Mouse (Mus musculus) heart, embryonic 11.5 days (tissue): ENCODE measurements at regions not wholly inside any gene's neighbourhood (a gene's known extent, or its start where the extent isn't known, plus 50 kb on each side); places are given as distances from the start of the nearest gene placed in this dataset.

Experiments
- ATAC-seq: fragments of 200-750 bp; cut with Nextera tagmentation; replicated peaks from 2 replicates; pipeline ENCODE4 v1.8.0; 2017; ENCODE audit warnings: moderate library complexity; ENCODE audit not compliant: insufficient number of reproducible peaks, low FRiP score, low TSS enrichment
- H3K27ac ChIP-seq: fragments of 300-500 bp; sonication (generic); 2 replicates; pipeline ENCODE4 v1.5.1; 2014; ENCODE audit warnings: mild to moderate bottlenecking, low read depth, low read length
- H3K27me3 ChIP-seq: fragments of 300-500 bp; sonication (generic); 2 replicates; pipeline ENCODE4 v1.6.1; 2014; ENCODE audit warnings: mild to moderate bottlenecking, low read length, mixed read lengths; ENCODE audit not compliant: control insufficient read depth, insufficient read depth
- H3K36me3 ChIP-seq: fragments of 300-500 bp; sonication (generic); 2 replicates; pipeline ENCODE4 v1.6.1; 2014; ENCODE audit warnings: mild to moderate bottlenecking, low read length, moderate library complexity, mixed read lengths; ENCODE audit not compliant: control insufficient read depth, insufficient read depth
- H3K4me1 ChIP-seq: fragments of 300-500 bp; sonication (generic); 2 replicates; pipeline ENCODE4 v1.6.1; 2014; ENCODE audit warnings: low read length; ENCODE audit not compliant: control insufficient read depth, insufficient read depth
- H3K4me2 ChIP-seq: fragments of 300-500 bp; sonication (generic); 2 replicates; pipeline ENCODE4 v1.6.1; 2014; ENCODE audit warnings: mild to moderate bottlenecking, moderate library complexity
- H3K4me3 ChIP-seq: fragments of 300-500 bp; sonication (generic); 2 replicates; pipeline ENCODE4 v1.5.1; 2014; ENCODE audit warnings: low read depth, low read length
- H3K9ac ChIP-seq: fragments of 300-500 bp; sonication (generic); 2 replicates; pipeline ENCODE4 v1.6.1; 2014; ENCODE audit warnings: mild to moderate bottlenecking, low read depth, low read length, moderate library complexity
- H3K9me3 ChIP-seq: fragments of 300-500 bp; sonication (generic); replicated peaks from 2 replicates; pipeline ENCODE4 v1.6.1; 2016; ENCODE audit warnings: low read length; ENCODE audit not compliant: control insufficient read depth
- WGBS: fragments of 180-500 bp; shearing (Covaris S2); extraction: QIAGEN DNeasy Blood & Tissue Kit; methylation state at CpG from one replicate; pipeline ENCODE4 v1.1.7; 2014; ENCODE audit not compliant: insufficient replicate concordance; 5-methylcytosine and 5-hydroxymethylcytosine counted together

DNA sequence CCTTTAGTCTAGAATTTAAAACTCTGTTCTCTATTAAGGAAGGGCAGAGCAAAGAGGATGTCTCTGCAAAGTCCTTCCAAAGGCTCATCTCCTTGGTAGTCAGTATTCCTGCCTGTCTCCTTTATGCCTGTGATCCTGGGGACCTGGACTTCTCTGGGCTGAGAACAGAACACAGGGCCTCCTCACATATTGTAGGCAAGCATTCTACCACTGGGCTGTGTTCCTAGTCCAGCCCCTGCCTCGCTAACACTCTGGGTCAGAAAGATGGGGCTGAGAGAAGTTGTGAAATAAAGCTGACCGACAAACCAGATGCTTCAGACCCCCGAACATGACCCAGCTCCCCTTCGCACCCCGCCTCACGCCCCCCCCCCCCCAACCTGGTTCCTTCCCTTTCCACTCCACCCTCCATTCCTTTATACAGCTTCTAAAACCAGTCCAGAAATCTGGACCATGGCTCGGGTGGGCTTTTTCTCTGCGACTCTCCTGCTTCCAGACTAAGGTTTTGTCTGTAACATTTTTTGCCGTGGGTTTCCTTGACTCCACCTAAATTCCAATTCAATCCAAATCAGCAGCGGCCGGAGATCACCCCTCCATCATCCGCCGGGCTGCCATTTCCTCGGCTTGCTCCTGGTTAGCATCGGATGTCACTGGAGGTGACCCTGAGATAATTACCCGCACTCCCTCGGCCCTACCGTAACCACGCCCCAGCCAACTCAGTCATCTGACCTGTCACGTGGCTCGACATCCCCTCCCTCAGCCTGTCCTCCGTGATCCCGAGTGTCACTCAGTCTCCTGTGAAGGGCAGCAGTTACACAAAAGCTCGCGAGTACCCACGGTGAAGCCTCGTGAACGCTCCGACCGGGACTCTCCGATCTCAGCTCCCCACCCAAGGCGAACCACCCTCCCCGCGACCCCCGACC is 89.3 kb upstream of the Synm start:
- Histone ChIP-seq H3K27me3 (no peaks in the 10 kb centered on the region), H3K27ac (peak overlapping the region; percentile 42), H3K4me3 (peak overlapping the region; percentile 37), H3K36me3 (no peaks in the 10 kb centered on the region), H3K9ac (peak overlapping the region; percentile 64), H3K4me2 (peak overlapping the region; percentile 69), H3K4me1 (no peaks in the 10 kb centered on the region), H3K9me3 (no peaks in the 10 kb centered on the region)
- WGBS, result 2% methylated on average over 35 of the region's 35 CpGs
- peak; percentile 84 for ATAC-seq

GRCm38 (mm10) chr7:67846796-67847195 is 87.3 kb upstream of the Synm start:
- no peak overlapping the region for H3K4me3 ChIP-seq
- H3K9ac ChIP-seq, result no peak overlapping the region
- no peak for ATAC-seq
- H3K9me3 ChIP-seq, result no peaks in the 10 kb centered on the region
- WGBS, result 16% methylated on average over 8 of the region's 8 CpGs
- H3K4me1 ChIP-seq, result no peaks in the 10 kb centered on the region
- H3K4me2 ChIP-seq, result no peak overlapping the region
- no peaks in the 10 kb centered on the region for H3K27me3 ChIP-seq
- H3K27ac ChIP-seq, result no peak overlapping the region
- no peaks in the 10 kb centered on the region for H3K36me3 ChIP-seq

GRCm38 (mm10) chr7:67836984-67837383 is 77.4 kb upstream of the Synm start:
- no peaks in the 10 kb centered on the region for H3K36me3 ChIP-seq
- WGBS, result 83% methylated on average over 5 of the region's 5 CpGs
- H3K9ac ChIP-seq, result no peak overlapping the region
- peaks cover 7% of the 10 kb centered on the region for H3K4me1 ChIP-seq
- no peak overlapping the region for H3K27ac ChIP-seq
- H3K9me3 ChIP-seq, result no peaks in the 10 kb centered on the region; the same call in 1 of the 2 replicates
- no peak overlapping the region for H3K4me3 ChIP-seq
- ATAC-seq, result no peak
- no peaks in the 10 kb centered on the region for H3K27me3 ChIP-seq
- H3K4me2 ChIP-seq, result no peak overlapping the region

- H3K4me1 ChIP-seq, result peaks cover 7% of the 10 kb centered on the region
- WGBS, result 75% methylated on average over 18 of the region's 18 CpGs
- H3K27me3 ChIP-seq, result no peaks in the 10 kb centered on the region
- H3K27ac ChIP-seq, result no peak overlapping the region
- H3K9ac ChIP-seq, result no peak overlapping the region
- no peaks in the 10 kb centered on the region; the same call in 1 of the 2 replicates for H3K9me3 ChIP-seq
- no peak for ATAC-seq
- no peak overlapping the region for H3K4me2 ChIP-seq
- H3K36me3 ChIP-seq, result no peaks in the 10 kb centered on the region
- H3K4me3 ChIP-seq, result no peak overlapping the region
Measured at GRCm38 (mm10) chr7:67836117-67836949, 76.8 kb upstream of the Synm start.

- WGBS, result 82% methylated on average over 2 of the region's 2 CpGs
- H3K4me1 ChIP-seq, result peaks cover 7% of the 10 kb centered on the region
- no peak overlapping the region for H3K9ac ChIP-seq
- no peak for ATAC-seq
- H3K4me3 ChIP-seq, result no peak overlapping the region
- H3K27me3 ChIP-seq, result 0 out of 2 replicates have a peak, but pooled peaks cover 2% of the 10 kb centered on the region
- no peak overlapping the region for H3K4me2 ChIP-seq
- H3K9me3 ChIP-seq, result no peaks in the 10 kb centered on the region; the same call in 1 of the 2 replicates
- H3K36me3 ChIP-seq, result no peaks in the 10 kb centered on the region
- H3K27ac ChIP-seq, result no peak overlapping the region
Measured at GRCm38 (mm10) chr7:67831738-67832137, 72.2 kb upstream of the Synm start.

DNA sequence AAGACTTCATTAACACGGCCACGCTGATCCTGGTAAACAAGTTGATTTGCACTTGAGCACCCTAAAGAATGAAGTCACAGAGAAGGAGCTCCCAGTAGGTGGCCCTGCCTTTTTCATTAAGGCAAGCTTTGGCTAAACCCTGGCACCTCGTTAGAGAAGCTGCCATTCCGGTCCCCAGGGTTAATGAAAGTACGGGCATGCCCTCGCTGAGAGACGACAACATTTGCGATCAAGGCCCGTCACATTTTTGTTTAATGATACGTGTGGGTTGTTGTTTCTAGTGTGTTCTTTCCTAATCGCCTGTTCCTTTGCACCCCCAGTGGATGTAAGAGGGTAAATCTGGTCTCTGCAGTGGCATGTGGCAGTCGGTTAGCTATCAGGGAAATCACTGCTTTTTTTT is 67.8 kb upstream of the Synm start:
- no peak for ATAC-seq
- Histone ChIP-seq H3K9me3 (no peaks in the 10 kb centered on the region), H3K27me3 (0 out of 2 replicates have a peak, but pooled peaks cover 5% of the 10 kb centered on the region), H3K4me1 (no peaks in the 10 kb centered on the region; the same call in 1 of the 2 replicates), H3K4me3 (no peak overlapping the region), H3K27ac (no peak overlapping the region), H3K9ac (no peak overlapping the region), H3K36me3 (no peaks in the 10 kb centered on the region), H3K4me2 (no peak overlapping the region)
- 52% methylated on average over 12 of the region's 12 CpGs for WGBS

- Histone ChIP-seq H3K27ac (no peak overlapping the region), H3K9ac (no peak overlapping the region), H3K36me3 (no peaks in the 10 kb centered on the region), H3K9me3 (no peaks in the 10 kb centered on the region), H3K4me1 (no peaks in the 10 kb centered on the region; the same call in 1 of the 2 replicates), H3K27me3 (0 out of 2 replicates have a peak, but pooled peaks cover 5% of the 10 kb centered on the region), H3K4me2 (no peak overlapping the region), H3K4me3 (no peak overlapping the region)
- no peak for ATAC-seq
- 87% methylated on average over 13 of the region's 13 CpGs for WGBS
Measured at GRCm38 (mm10) chr7:67826936-67827335, 67.4 kb upstream of the Synm start.

GRCm38 (mm10) chr7:67826368-67826767 is 66.8 kb upstream of the Synm start:
- H3K9ac ChIP-seq, result no peak overlapping the region
- no peak for ATAC-seq
- no peaks in the 10 kb centered on the region; the same call in 1 of the 2 replicates for H3K4me1 ChIP-seq
- no peaks in the 10 kb centered on the region for H3K9me3 ChIP-seq
- WGBS, result 86% methylated on average over 6 of the region's 6 CpGs
- no peak overlapping the region for H3K27ac ChIP-seq
- no peaks in the 10 kb centered on the region for H3K36me3 ChIP-seq
- 0 out of 2 replicates have a peak, but pooled peaks cover 5% of the 10 kb centered on the region for H3K27me3 ChIP-seq
- no peak overlapping the region for H3K4me3 ChIP-seq
- no peak overlapping the region for H3K4me2 ChIP-seq
